Mouse (Mus musculus) stomach, embryonic 16.5 days (tissue): ENCODE data around the gene Zfp385c. TPM values are rescaled to one million over a fixed set of nuclear protein-coding genes. Genes with fewer than 3 reads are reported as not detected.
A peak's percentile ranks its signal among the peaks of the same experiment; 100 is the strongest.

Experiments
- ATAC-seq: fragments of 200-750 bp; cut with Nextera tagmentation; 2 replicates; pipeline ENCODE4 v1.8.0; 2017; ENCODE audit warnings: moderate number of reproducible peaks, moderate TSS enrichment; ENCODE audit not compliant: insufficient read depth, low FRiP score
- H3K27ac ChIP-seq: fragments of 300-500 bp; sonication (generic); 2 replicates; pipeline ENCODE4 v1.5.1; 2014; ENCODE audit warnings: low read length
- H3K27me3 ChIP-seq: fragments of 300-500 bp; sonication (generic); 2 replicates; pipeline ENCODE4 v1.6.1; 2014; ENCODE audit warnings: low read length, control low read depth, mixed read lengths; ENCODE audit not compliant: control insufficient read depth, insufficient read depth
- H3K36me3 ChIP-seq: fragments of 300-500 bp; sonication (generic); 2 replicates; pipeline ENCODE4 v1.6.1; 2014; ENCODE audit warnings: low read length; ENCODE audit not compliant: control insufficient read depth, insufficient read depth
- H3K4me1 ChIP-seq: fragments of 300-500 bp; sonication (generic); 2 replicates; pipeline ENCODE4 v1.6.1; 2014; ENCODE audit warnings: low read length, control low read depth, mixed read lengths; ENCODE audit not compliant: control insufficient read depth, insufficient read depth
- H3K4me2 ChIP-seq: fragments of 300-500 bp; sonication (generic); 2 replicates; pipeline ENCODE4 v1.6.1; 2014; ENCODE audit warnings: low read depth, low read length, mixed read lengths
- H3K4me3 ChIP-seq: fragments of 300-500 bp; sonication (generic); replicated peaks from 2 replicates; pipeline ENCODE4 v1.5.1; 2014; ENCODE audit warnings: mild to moderate bottlenecking, low read length
- H3K9ac ChIP-seq: fragments of 300-500 bp; sonication (generic); 2 replicates; pipeline ENCODE4 v1.6.1; 2014; ENCODE audit warnings: low read length
- H3K9me3 ChIP-seq: fragments of 300-500 bp; sonication (generic); replicated peaks from 2 replicates; pipeline ENCODE4 v1.6.1; 2016; ENCODE audit warnings: low read length, control low read depth; ENCODE audit not compliant: control insufficient read depth
- WGBS: fragments of 180-500 bp; shearing (Covaris S2); extraction: QIAGEN DNeasy Blood & Tissue Kit; methylation state at CpG from one replicate; pipeline ENCODE4 v1.1.7; 2014; 5-methylcytosine and 5-hydroxymethylcytosine counted together
- polyA plus RNA-seq: library from polyadenylated mRNA; unstranded; fragments of >200 nt; fragmentation: Nextera tagmentation; extraction: Ambion mirVana; gene quantifications from 2 replicates; pipeline ENCODE4 v1.2.1, GENCODE M21; 2015

Zfp385c gene
- 0.19 and 0.27 TPM in 2 replicates for polyA plus RNA-seq

DNA sequence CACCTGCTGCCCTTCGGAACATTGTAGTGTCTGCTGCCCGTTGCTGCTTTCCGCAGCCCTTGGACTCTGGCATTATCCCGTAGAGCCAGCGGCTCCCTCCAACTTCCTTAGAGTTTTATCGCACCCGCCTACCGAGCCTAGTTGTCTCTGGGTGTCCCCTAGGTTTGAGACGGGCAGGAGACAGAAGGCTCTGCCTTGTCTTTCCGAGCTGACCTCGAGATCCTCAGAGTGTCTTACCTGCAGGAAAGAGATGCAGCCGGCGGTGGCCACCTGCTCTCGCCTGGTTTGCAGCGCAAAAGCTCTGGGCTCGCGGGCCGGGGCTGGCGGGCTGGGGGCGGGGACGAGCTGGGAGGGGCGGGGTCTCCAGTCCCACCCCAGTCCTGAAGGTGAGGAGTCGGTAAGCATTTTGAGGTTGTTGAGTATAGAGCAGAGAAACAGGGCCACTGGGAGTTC is at the start of gene Zfp385c:
Gene Zfp385c (minus strand): TSS at position 292 of the 453 bp plus-strand sequence.
- Histone ChIP-seq H3K9me3 (no peaks in the 10 kb centered on the region), H3K4me1 (peaks cover 4% of the 10 kb centered on the region; the same call in 1 of the 2 replicates), H3K27ac (no peak within 1 kb of the TSS), H3K4me3 (peak within 1 kb of the TSS; percentile 41), H3K9ac (peak within 1 kb of the TSS; percentile 23; the same call in 1 of the 2 replicates), H3K27me3 (peaks cover 8% of the 10 kb centered on the region; the same call in 1 of the 2 replicates), H3K4me2 (peak within 1 kb of the TSS; percentile 61), H3K36me3 (no peaks in the 10 kb centered on the region)
- under 1% methylated on average over 23 of the region's 23 CpGs for WGBS
- ATAC-seq, result no peak

GRCm38 (mm10) chr11:100741348-100741747 is 49.1 kb upstream of the Zfp385c start:
- Histone ChIP-seq H3K4me2 (no peak overlapping the region), H3K9me3 (no peaks in the 10 kb centered on the region), H3K9ac (no peak overlapping the region), H3K4me1 (peaks cover 13% of the 10 kb centered on the region), H3K27me3 (no peaks in the 10 kb centered on the region), H3K27ac (no peak overlapping the region), H3K36me3 (no peaks in the 10 kb centered on the region), H3K4me3 (no peak overlapping the region)
- ATAC-seq, result no peak
- 70% methylated on average over 6 of the region's 6 CpGs for WGBS

- Histone ChIP-seq H3K4me2 (peak overlapping the region; percentile 79), H3K4me3 (peak overlapping the region; percentile 92), H3K4me1 (peaks cover 21% of the 10 kb centered on the region), H3K27ac (no peak overlapping the region; the same call in 1 of the 2 replicates), H3K36me3 (no peaks in the 10 kb centered on the region), H3K27me3 (no peaks in the 10 kb centered on the region), H3K9me3 (no peaks in the 10 kb centered on the region), H3K9ac (peak overlapping the region; percentile 72; the same call in 1 of the 2 replicates)
- WGBS, result 20% methylated on average over 5 of the region's 5 CpGs
- no peak for ATAC-seq
Measured at GRCm38 (mm10) chr11:100738749-100739148, 46.5 kb upstream of the Zfp385c start.

DNA sequence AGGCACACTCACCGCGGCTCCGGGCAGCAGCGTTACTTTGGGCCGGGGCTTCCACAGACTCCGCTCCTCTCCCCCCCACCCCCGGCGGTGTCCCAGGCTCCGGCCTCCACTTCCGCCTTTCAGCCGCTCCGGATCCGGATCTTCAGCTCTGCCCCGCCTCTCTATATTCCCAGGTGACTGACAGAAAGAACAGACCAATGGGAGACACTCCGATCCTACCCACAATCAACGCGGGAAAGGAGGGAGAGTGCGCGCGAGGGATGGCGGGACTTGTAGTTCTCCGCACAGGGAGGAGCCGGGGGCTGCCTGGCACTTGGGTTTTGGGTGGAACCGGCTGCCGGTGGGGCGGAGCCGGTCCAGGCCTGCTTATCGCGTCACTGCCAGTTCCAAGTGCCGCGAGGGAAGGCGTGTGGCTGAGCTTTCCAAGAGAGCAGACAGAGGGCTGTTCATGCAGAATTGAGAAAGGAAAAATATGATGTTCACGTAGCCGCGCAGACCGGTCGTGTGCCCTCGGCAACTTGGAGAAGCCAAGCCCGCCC is 45.9 kb upstream of the Zfp385c start, which contains the start of gene Rab5c:
Gene Rab5c (minus strand): TSS at position 150 of the 539 bp plus-strand sequence.
- Histone ChIP-seq H3K4me2 (peak within 1 kb of the TSS; percentile 79), H3K9ac (peak within 1 kb of the TSS; percentile 98), H3K27ac (peak within 1 kb of the TSS; percentile 77), H3K4me3 (peak within 1 kb of the TSS; percentile 92), H3K4me1 (peaks cover 21% of the 10 kb centered on the region), H3K27me3 (no peaks in the 10 kb centered on the region), H3K36me3 (no peaks in the 10 kb centered on the region), H3K9me3 (no peaks in the 10 kb centered on the region)
- under 1% methylated on average over 39 of the region's 39 CpGs for WGBS
- ATAC-seq, result peak; percentile 100

GRCm38 (mm10) chr11:100737105-100737733 is 45.0 kb upstream of the Zfp385c start:
- H3K9me3 ChIP-seq, result no peaks in the 10 kb centered on the region
- peak overlapping the region; percentile 92 for H3K4me3 ChIP-seq
- H3K36me3 ChIP-seq, result no peaks in the 10 kb centered on the region
- peaks cover 21% of the 10 kb centered on the region for H3K4me1 ChIP-seq
- ATAC-seq, result no peak
- peak overlapping the region; percentile 77 for H3K27ac ChIP-seq
- H3K4me2 ChIP-seq, result peak overlapping the region; percentile 66
- H3K27me3 ChIP-seq, result no peaks in the 10 kb centered on the region
- peak overlapping the region; percentile 98 for H3K9ac ChIP-seq
- WGBS, result under 1% methylated on average over 13 of the region's 13 CpGs

GRCm38 (mm10) chr11:100736746-100737080 is 44.5 kb upstream of the Zfp385c start:
- peak overlapping the region; percentile 66 for H3K4me2 ChIP-seq
- H3K9me3 ChIP-seq, result no peaks in the 10 kb centered on the region
- H3K4me1 ChIP-seq, result peaks cover 21% of the 10 kb centered on the region
- peak overlapping the region; percentile 92 for H3K4me3 ChIP-seq
- no peaks in the 10 kb centered on the region for H3K27me3 ChIP-seq
- no peak for ATAC-seq
- H3K9ac ChIP-seq, result peak overlapping the region; percentile 98
- no peaks in the 10 kb centered on the region for H3K36me3 ChIP-seq
- 49% methylated on average over 4 of the region's 4 CpGs for WGBS
- H3K27ac ChIP-seq, result peak overlapping the region; percentile 77; the same call in 1 of the 2 replicates

DNA sequence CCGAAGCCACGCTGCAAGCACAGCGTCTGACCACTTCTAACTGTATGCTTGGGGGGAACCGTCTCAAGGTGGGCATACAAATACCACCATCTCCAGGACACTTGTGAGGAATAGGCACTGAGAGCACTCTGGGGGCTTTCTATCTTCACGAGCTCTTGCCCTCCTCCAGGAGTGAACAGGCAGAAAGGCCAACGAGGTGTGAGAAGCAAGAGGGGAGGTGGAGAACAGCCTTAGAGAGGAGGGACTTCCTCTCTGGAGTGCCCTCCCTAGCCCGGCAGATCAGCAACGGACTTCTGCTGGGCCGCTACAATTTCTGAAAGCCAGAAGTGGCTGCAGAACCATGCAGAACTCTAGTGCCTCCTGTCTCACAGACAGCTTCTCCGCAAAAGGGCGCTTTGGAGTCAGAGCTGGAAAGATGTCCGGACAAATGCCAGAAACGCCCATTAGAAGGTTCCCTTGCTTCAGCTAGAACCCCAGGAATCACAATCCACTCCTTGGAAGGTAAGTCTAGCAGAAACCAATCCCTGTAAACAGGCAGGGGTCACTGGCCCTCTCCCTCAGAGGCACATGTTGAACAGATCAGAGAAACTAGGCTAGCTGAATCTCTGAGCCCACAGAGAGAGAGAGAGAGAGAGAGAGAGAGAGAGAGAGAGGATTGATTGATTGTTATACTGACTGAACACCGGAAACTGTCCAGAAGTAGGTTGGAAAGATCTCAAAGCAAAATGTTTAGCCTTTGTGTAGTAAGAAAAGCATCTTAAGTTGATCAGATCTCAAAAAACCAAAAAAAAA is 43.9 kb upstream of the Zfp385c start:
- Histone ChIP-seq H3K9ac (peak overlapping the region; percentile 9; the same call in 1 of the 2 replicates), H3K4me2 (peak overlapping the region; percentile 66), H3K4me3 (peak overlapping the region; percentile 92), H3K4me1 (peaks cover 21% of the 10 kb centered on the region), H3K36me3 (no peaks in the 10 kb centered on the region), H3K9me3 (no peaks in the 10 kb centered on the region), H3K27me3 (no peaks in the 10 kb centered on the region), H3K27ac (no peak overlapping the region; the same call in 1 of the 2 replicates)
- WGBS, result 69% methylated on average over 14 of the region's 14 CpGs
- ATAC-seq, result no peak

GRCm38 (mm10) chr11:100735134-100735865 is 43.0 kb upstream of the Zfp385c start:
- no peak for ATAC-seq
- H3K27ac ChIP-seq, result no peak overlapping the region
- no peaks in the 10 kb centered on the region for H3K36me3 ChIP-seq
- H3K4me3 ChIP-seq, result 0 out of 2 replicates have a peak overlapping the region, but pooled peaks have one; percentile 7
- 78% methylated on average over 9 of the region's 9 CpGs for WGBS
- no peaks in the 10 kb centered on the region for H3K9me3 ChIP-seq
- H3K4me1 ChIP-seq, result peaks cover 21% of the 10 kb centered on the region
- no peaks in the 10 kb centered on the region for H3K27me3 ChIP-seq
- H3K4me2 ChIP-seq, result peak overlapping the region; percentile 66
- no peak overlapping the region for H3K9ac ChIP-seq
